Mouse (Mus musculus): ENCODE data around the gene Hoxa1. TPM values are rescaled to one million over a fixed set of nuclear protein-coding genes. Genes with fewer than 3 reads are reported as not detected.

Gene Hoxa1
- polyA plus RNA-seq (2015; fragmentation: Nextera tagmentation; extraction: Ambion mirVana), result 1.1 and 1.3 TPM in 2 replicates

DNA sequence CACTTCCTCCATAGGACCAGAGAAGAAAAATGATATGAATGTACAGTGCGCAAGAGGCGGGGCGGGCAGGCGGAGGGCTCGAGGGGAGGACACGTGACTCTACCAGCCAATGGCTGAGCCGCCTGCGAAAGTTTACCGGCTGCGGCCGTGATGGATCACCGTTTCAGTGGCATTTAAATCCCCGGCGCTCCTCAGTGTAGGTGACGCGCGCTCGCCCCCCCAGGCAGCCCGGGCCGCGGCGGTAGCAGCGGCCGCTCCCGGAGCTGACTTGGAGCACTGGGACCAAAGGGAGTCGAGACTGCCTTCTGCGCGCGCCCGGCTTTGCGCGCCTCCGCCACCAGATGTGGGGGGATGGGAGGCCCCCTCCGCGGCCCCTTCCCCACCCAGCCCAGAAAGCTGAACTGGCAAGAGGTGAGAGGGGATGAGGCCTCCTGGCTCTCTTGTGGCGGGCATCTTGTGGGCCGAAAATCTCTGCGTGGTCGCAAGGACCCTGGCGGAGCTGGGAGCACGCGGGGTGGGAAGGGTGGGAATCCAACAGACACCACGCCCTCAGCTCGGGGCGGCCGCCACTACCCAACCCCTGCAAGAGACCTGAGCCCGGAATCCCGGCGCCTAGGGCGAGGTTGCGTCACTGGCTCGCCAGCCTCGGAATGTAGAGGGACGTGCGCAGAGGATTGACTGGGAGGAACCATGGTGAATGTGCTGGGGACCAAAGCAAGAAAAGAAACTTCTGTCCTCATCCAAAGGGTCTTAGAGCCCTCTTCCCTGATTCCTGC lies at the start of gene Hoxa1:
Hoxa1 (minus strand) TSS at position 42 of the 776 bp plus-strand sequence.

DNA sequence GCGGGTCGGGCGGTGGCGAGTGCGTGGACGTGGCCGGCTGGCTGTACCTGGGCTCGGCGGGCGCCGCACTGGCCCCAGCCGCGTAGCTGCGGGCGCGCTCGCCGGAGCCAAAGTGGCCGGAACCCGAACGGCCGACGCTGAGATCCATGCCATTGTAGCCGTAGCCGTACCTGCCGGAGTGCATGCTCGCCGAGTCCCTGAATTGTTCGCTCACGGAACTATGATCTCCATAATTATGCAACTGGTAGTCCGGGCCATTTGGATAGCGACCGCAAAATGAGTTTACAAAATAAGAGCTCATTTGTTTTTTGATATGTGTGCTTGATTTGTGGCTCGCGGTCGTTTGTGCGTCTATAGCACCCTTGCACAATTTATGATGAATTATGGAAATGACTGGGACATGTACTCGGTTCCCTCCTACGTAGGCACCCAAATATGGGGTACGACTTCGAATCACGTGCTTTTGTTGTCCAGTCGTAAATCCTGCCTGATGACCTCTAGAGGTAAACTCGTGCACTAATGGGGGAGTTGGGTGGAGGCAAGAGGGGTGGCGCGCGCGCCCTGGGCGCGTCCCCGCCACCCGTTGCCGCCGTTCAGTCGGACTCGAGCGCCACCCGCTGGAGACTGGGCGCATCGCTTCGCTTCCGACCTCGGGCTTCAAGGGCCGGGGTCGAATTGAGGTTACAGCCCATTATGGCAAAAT lies 46.1 kb upstream of the Hoxa1 start, which contains the start of gene Hoxa5:
Hoxa5 (minus strand) TSS at position 538 of the 703 bp plus-strand sequence.

DNA sequence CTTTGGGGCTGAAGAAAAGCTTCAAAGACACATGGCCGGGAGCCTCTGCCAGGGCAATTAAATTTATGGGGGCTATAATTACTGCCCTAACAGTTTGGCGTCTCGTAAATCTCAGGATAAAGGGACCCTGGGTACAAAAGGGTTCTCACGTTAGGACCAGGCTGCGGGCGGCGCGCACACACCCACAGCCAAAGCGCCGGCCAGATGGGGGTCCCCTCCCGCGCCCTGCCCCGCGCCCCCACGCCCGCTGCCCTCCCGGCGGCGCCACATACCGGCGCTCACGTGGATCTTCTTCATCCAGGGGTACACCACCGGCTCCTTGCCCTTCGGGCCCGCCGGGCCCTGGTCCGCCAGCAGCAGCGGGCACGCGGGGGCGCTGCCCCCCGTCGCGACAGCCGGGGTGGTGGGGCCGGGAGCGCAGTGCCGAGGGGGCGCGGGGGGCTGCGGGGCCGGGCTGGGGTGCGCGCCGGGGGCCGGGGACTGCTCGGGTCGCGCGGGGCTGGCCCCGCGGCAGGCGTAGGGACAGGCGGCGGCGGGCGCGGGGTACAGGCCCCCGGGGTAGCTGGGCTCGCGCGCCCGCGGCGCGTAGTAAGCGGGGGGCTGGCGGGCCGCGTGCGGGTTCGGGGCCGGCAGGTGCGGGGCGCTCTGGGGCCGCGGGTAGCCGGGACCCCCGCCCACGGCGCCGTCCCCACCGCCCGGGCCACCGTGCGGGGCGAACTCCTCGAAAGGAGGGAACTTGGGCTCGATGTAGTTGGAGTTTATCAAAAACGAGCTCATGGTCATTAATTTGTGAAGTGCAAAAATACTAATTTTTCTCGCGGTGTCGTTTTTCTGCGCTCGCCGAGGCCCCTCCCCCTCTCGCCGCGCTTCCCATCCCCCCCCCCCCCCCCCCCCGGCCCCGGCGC lies 33.0 kb upstream of the Hoxa1 start, which contains the start of gene Hoxa4:
Hoxa4 (minus strand) TSS at position 848 of the 905 bp plus-strand sequence.

DNA sequence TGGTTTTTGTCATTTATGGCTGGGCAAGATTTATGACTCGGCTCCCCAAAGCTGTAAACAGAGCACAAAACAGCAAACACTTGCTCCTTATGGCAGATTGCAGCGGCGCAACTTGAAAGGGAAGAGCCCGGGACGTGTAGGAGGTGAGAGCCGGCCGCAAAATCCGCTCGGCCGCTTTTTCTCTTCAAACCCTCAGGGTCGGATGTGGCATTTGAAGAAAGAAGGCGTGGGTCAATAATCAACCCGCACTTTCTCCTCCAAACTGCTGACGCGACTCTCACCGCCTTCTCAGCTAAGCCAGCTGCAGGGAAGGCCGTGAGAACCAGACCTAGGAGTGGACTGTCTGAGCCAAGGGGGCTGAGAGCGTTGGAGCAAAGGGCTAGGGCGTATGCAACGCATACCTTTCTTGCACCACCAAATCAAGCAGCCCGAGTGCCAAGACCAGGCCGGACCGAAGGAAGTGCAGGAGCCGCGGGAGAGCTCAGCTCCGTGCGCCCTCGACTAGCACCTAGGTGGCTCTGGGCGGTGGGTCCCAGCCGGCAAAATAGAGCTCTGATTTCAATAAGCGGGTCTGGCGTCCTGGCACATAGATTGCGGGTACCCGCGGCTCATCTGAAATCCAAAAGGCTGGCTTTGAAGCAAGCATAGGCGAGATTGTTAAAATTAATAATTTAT lies 19.1 kb upstream of the Hoxa1 start, which contains the start of gene 5730596B20Rik:
5730596B20Rik (plus strand) TSS at position 438 of the 675 bp plus-strand sequence.

DNA sequence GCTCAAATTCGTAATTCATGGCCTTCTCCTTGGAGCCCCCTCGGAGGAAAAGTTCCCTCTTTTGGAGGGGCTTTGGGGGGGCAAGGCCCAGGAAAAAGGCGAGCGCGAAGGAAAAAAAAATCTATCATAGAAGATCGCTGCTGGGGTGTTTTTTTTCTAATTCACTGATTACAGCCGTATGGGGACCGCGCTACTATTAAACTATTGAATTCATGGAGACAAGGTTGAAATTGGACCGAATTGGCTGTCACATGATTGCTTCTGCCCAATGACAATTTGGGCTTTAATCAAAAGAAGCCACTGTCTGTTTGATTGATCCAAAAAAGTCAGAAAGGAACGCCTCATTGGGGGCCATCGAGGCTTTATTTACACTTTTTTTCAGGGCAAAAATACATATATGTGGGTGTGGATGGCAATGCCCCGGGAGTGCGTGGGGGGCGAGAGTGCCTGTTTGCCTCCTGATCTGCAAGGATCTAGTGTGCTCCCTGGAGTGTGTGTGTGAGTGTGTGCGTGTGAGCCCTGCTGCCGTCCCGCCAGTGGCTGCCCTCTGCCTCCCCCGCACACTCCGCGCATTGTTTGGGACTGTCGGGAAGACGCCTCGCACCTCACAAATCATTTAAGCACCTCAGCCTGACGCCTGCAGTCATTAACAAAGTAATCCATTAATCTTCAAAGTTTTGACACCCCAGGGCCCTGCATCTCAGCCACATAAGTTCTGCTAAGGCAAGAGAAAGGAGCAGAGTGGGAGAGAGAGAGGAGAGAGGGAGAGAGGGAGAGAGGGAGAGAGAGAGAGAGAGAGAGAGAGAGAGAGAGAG lies 6.7 kb upstream of the Hoxa1 start, which contains the start of gene Hoxa2:
Hoxa2 (minus strand) TSS at position 206 of the 815 bp plus-strand sequence.

Other genes starting within 250 kb of the Hoxa1 start
- 27.8 and 29.3 TPM in 2 replicates for gene Skap2, start 145.8 kb downstream of the Hoxa1 start, polyA plus RNA-seq (2015; fragmentation: Nextera tagmentation; extraction: Ambion mirVana)
- gene Hoxa2, start 6.5 kb upstream of the Hoxa1 start, polyA plus RNA-seq (2015; fragmentation: Nextera tagmentation; extraction: Ambion mirVana), result 4.2 and 5.9 TPM in 2 replicates
- 1.0 and 1.4 TPM in 2 replicates for gene 5730596B20Rik, start 19.2 kb upstream of the Hoxa1 start, polyA plus RNA-seq (2015; fragmentation: Nextera tagmentation; extraction: Ambion mirVana)
- 2.2 and 2.4 TPM in 2 replicates for gene Hoxa4, start 33.4 kb upstream of the Hoxa1 start, polyA plus RNA-seq (2015; fragmentation: Nextera tagmentation; extraction: Ambion mirVana)
- gene Hoxa5, start 46.3 kb upstream of the Hoxa1 start, polyA plus RNA-seq (2015; fragmentation: Nextera tagmentation; extraction: Ambion mirVana), result 13.8 and 24.7 TPM in 2 replicates
- 9.2 and 13.5 TPM in 2 replicates for gene Hoxa6, start 50.4 kb upstream of the Hoxa1 start, polyA plus RNA-seq (2015; fragmentation: Nextera tagmentation; extraction: Ambion mirVana)
- gene Hoxa3, start 55.0 kb upstream of the Hoxa1 start, polyA plus RNA-seq (2015; fragmentation: Nextera tagmentation; extraction: Ambion mirVana), result 6.4 and 6.9 TPM in 2 replicates
- gene Gm28308, start 55.0 kb upstream of the Hoxa1 start, polyA plus RNA-seq (2015; fragmentation: Nextera tagmentation; extraction: Ambion mirVana), result 0.61 and 1.8 TPM in 2 replicates
- gene Hoxa7, start 63.5 kb upstream of the Hoxa1 start, polyA plus RNA-seq (2015; fragmentation: Nextera tagmentation; extraction: Ambion mirVana), result 84.8 and 121 TPM in 2 replicates
- 60.9 and 73.2 TPM in 2 replicates for gene Hoxa9, start 72.8 kb upstream of the Hoxa1 start, polyA plus RNA-seq (2015; fragmentation: Nextera tagmentation; extraction: Ambion mirVana)
- gene Hoxa10, start 82.5 kb upstream of the Hoxa1 start, polyA plus RNA-seq (2015; fragmentation: Nextera tagmentation; extraction: Ambion mirVana), result 62.4 and 92.7 TPM in 2 replicates
- 4.9 and 7.6 TPM in 2 replicates for gene Hoxa11, start 87.5 kb upstream of the Hoxa1 start, polyA plus RNA-seq (2015; fragmentation: Nextera tagmentation; extraction: Ambion mirVana)
- gene Hoxa13, start 102.6 kb upstream of the Hoxa1 start, polyA plus RNA-seq (2015; fragmentation: Nextera tagmentation; extraction: Ambion mirVana), result not detected in 2 replicates
- 0.76 and 0.79 TPM in 2 replicates for gene Evx1, start 155.2 kb upstream of the Hoxa1 start, polyA plus RNA-seq (2015; fragmentation: Nextera tagmentation; extraction: Ambion mirVana)

All from neural tube, postnatal 0 days (tissue).